8 mouse cellular contexts compared by ENCODE assay signal in genomic region chr1:155086416-155086815, GRCm38 (mm10). TPM values are rescaled to one million over a fixed set of nuclear protein-coding genes. Genes with fewer than 3 reads are reported as not detected.
DNase-seq lines count a peak whose midpoint lies in the region; ATAC-seq lines count a peak whose summit lies in the region.

No protein-coding gene starts in this region.

- H3K27ac ChIP-seq in heart, embryonic 10.5 days, result peak overlapping the region; percentile 53
- H3K27ac ChIP-seq in hindbrain, embryonic 14.5 days, result peak overlapping the region; percentile 66
- H3K27ac ChIP-seq in midbrain, embryonic 12.5 days (replicated peaks), result peak overlapping the region; percentile 73

- intact Hi-C loops in heart, postnatal 14 days (cut with DNase I), result no loop called here

- H3K4me2 ChIP-seq in hindbrain, embryonic 14.5 days (replicated peaks), result no peak overlapping the region
- no peak overlapping the region for H3K4me2 ChIP-seq in midbrain, embryonic 12.5 days (replicated peaks)

- peak overlapping the region; percentile 27; the same call in 1 of the 2 replicates for H3K4me3 ChIP-seq in heart, embryonic 10.5 days
- no peak overlapping the region for H3K4me3 ChIP-seq in hindbrain, embryonic 14.5 days (replicated peaks; ENCODE audit: low read length)
- no peak overlapping the region for H3K4me3 ChIP-seq in midbrain, embryonic 12.5 days

- DNase-seq in heart, embryonic 10.5 days (ENCODE audit: low spot score), result no peak
- DNase-seq in heart, postnatal 14 days, result no peak
- DNase-seq in R1 (ENCODE audit: low read depth, low spot score), result peak; percentile 73
- no peak for DNase-seq in hindbrain, embryonic 14.5 days (ENCODE audit: low spot score)
- DNase-seq in right cerebral cortex, postnatal 25 days, result no peak
- no peak for DNase-seq in left cerebral cortex, adult 18-20 months (ENCODE audit: low spot score in 2 of 2)
- no peak for DNase-seq in cerebellum, adult 9-10 months

- no peaks in the 10 kb centered on the region for H3K27me3 ChIP-seq in heart, embryonic 10.5 days (ENCODE audit: insufficient read depth, poor library complexity, severe bottlenecking)
- H3K27me3 ChIP-seq in hindbrain, embryonic 14.5 days (ENCODE audit: control insufficient read depth, insufficient read depth, low read length), result no peaks in the 10 kb centered on the region
- peaks cover 14% of the 10 kb centered on the region for H3K27me3 ChIP-seq in midbrain, embryonic 12.5 days

- H3K4me1 ChIP-seq in heart, embryonic 10.5 days, result peaks cover 78% of the 10 kb centered on the region
- peaks cover 55% of the 10 kb centered on the region for H3K4me1 ChIP-seq in hindbrain, embryonic 14.5 days (replicated peaks; ENCODE audit: control insufficient read depth, insufficient read depth, low read length)
- peaks cover 58% of the 10 kb centered on the region for H3K4me1 ChIP-seq in midbrain, embryonic 12.5 days

- no peaks in the 10 kb centered on the region for H3K9me3 ChIP-seq in heart, embryonic 10.5 days
- H3K9me3 ChIP-seq in hindbrain, embryonic 14.5 days (ENCODE audit: control insufficient read depth, low read length), result no peaks in the 10 kb centered on the region
- no peaks in the 10 kb centered on the region for H3K9me3 ChIP-seq in midbrain, embryonic 12.5 days

- WGBS in heart, embryonic 10.5 days, result 12% methylated on average over 7 of the region's 7 CpGs
- WGBS in hindbrain, embryonic 14.5 days, result 11% methylated on average over 7 of the region's 7 CpGs
- 5% methylated on average over 7 of the region's 7 CpGs for WGBS in midbrain, embryonic 12.5 days

- no peak for ATAC-seq in hindbrain, embryonic 14.5 days (ENCODE audit: low FRiP score)
- no peak for ATAC-seq in midbrain, embryonic 12.5 days (ENCODE audit: low FRiP score, low read depth)

- no peaks in the 10 kb centered on the region for H3K36me3 ChIP-seq in heart, embryonic 10.5 days
- no peaks in the 10 kb centered on the region for H3K36me3 ChIP-seq in hindbrain, embryonic 14.5 days (replicated peaks; ENCODE audit: control insufficient read depth, insufficient read depth)
- H3K36me3 ChIP-seq in midbrain, embryonic 12.5 days, result no peaks in the 10 kb centered on the region

- H3K9ac ChIP-seq in hindbrain, embryonic 14.5 days, result no peak overlapping the region
- no peak overlapping the region; the same call in 1 of the 2 replicates for H3K9ac ChIP-seq in midbrain, embryonic 12.5 days (replicated peaks)

RNA-seq across cellular contexts. Expression of gene Ier5, which starts 13.0 kb away (rescaled TPM):
- polyA plus RNA-seq in heart, embryonic 10.5 days (2016; fragmentation: Nextera tagmentation; extraction: Ambion mirVana), result 3.4 and 8.6 TPM in 2 replicates
- total RNA-seq in heart, postnatal 14 days (2021), result 10 to 100 TPM; 13.6 to 15.4 TPM
- 10.5 and 13.0 TPM in 2 replicates for polyA plus RNA-seq in hindbrain, embryonic 14.5 days (2014; fragmentation: Nextera tagmentation; extraction: Ambion mirVana)
- polyA plus RNA-seq in midbrain, embryonic 12.5 days (2016; fragmentation: Nextera tagmentation; extraction: Ambion mirVana), result 12.8 and 14.6 TPM in 2 replicates
- 10 to 100 TPM; 76.3 to 83.2 TPM for total RNA-seq in left cerebral cortex, adult 18-20 months (2021)
